26 mouse cellular contexts compared by ENCODE assay signal in genomic region chr1:106226613-106227012, GRCm38 (mm10). TPM values are rescaled to one million over a fixed set of nuclear protein-coding genes. Genes with fewer than 3 reads are reported as not detected.
DNase-seq lines count a peak whose midpoint lies in the region; ATAC-seq and TF ChIP-seq lines count a peak whose summit lies in the region.
"Had no signal": no experiment of that assay in that cellular context is flagged by ENCODE, and none has a peak within 500 bp of the region (broad histone marks: within the 10 kb centered on the region; RNA-seq: fewer than 3 reads in every experiment).

No protein-coding gene starts in this region.

- H3K4me3 ChIP-seq in left cerebral cortex, adult 2 months = no peak overlapping the region
- no peak overlapping the region for H3K4me3 ChIP-seq in midbrain, embryonic 13.5 days (replicated peaks)
- no peak overlapping the region for H3K4me3 ChIP-seq in midbrain, embryonic 14.5 days (replicated peaks; ENCODE audit: low read depth, low read length)
- H3K4me3 ChIP-seq: embryonic facial prominence, embryonic 10.5 days; embryonic facial prominence, embryonic 13.5 days; erythroblast, embryonic 14.5 days; forebrain, embryonic 12.5 days; forebrain, embryonic 15.5 days; gastrocnemius, adult 2 months; hindbrain, embryonic 12.5 days; hindbrain, embryonic 15.5 days had no signal

- TF ChIP-seq CTCF in left cerebral cortex, adult 2 months (IDR thresholded peaks at IDR 0.05) = no peak

- peak; percentile 72; the same call in 1 of the 2 replicates for ATAC-seq in midbrain, embryonic 13.5 days
- no peak for ATAC-seq in midbrain, embryonic 14.5 days (ENCODE audit: low FRiP score, low TSS enrichment)
- ATAC-seq: CD4-positive, CD25-positive, alpha-beta regulatory T cell, adult 4 months; forebrain, embryonic 15.5 days had no signal

- WGBS in midbrain, embryonic 13.5 days = 70% methylated on average over 7 of the region's 7 CpGs
- WGBS in midbrain, embryonic 14.5 days = 53% methylated on average over 7 of the region's 7 CpGs

- peak overlapping the region; percentile 54; the same call in 1 of the 2 replicates for H3K27ac ChIP-seq in left cerebral cortex, adult 2 months
- no peak overlapping the region for H3K27ac ChIP-seq in midbrain, embryonic 13.5 days
- no peak overlapping the region for H3K27ac ChIP-seq in midbrain, embryonic 14.5 days (replicated peaks; ENCODE audit: low read depth, low read length)
- H3K27ac ChIP-seq: embryonic facial prominence, embryonic 10.5 days; embryonic facial prominence, embryonic 13.5 days; forebrain, embryonic 12.5 days; forebrain, embryonic 15.5 days; gastrocnemius, adult 2 months; hindbrain, embryonic 12.5 days; hindbrain, embryonic 15.5 days had no signal

- H3K4me2 ChIP-seq in midbrain, embryonic 13.5 days (replicated peaks) = no peak overlapping the region
- no peak overlapping the region for H3K4me2 ChIP-seq in midbrain, embryonic 14.5 days (ENCODE audit: low read length)
- H3K4me2 ChIP-seq: embryonic facial prominence, embryonic 13.5 days; forebrain, embryonic 12.5 days; forebrain, embryonic 15.5 days; heart, embryonic 11.5 days; hindbrain, embryonic 12.5 days; hindbrain, embryonic 15.5 days had no signal

- DNase-seq in layer of hippocampus, adult 11-12 months (ENCODE audit: low spot score) = peak; percentile 34
- no peak for DNase-seq in layer of hippocampus, postnatal 25 days (ENCODE audit: extremely low spot score in 1 of 2, low spot score in 1 of 2)
- DNase-seq in left cerebral cortex, adult 2 months (ENCODE audit: extremely low spot score in 1 of 2, low spot score in 2 of 2) = no peak
- DNase-seq in left cerebral cortex, adult 18-20 months (ENCODE audit: low spot score in 2 of 2) = no peak
- no peak for DNase-seq in midbrain, embryonic 14.5 days
- peak; percentile 62 for DNase-seq in telencephalon, adult 2 months (ENCODE audit: low read depth, low spot score)
- no peak for DNase-seq in adrenal gland, adult 2 months
- DNase-seq: adrenal gland, adult 8-10 months; adrenal gland, postnatal 25 days; cerebellum, adult 18-20 months; cerebellum, adult 9-11 months; cerebellum, postnatal 36 days; embryo, embryonic 11 days; gastrocnemius, adult 2 months; gastrocnemius, postnatal 14 days; heart, adult 11 months had no signal

- no peaks in the 10 kb centered on the region for H3K36me3 ChIP-seq in midbrain, embryonic 13.5 days
- H3K36me3 ChIP-seq in midbrain, embryonic 14.5 days (ENCODE audit: control insufficient read depth, insufficient read depth, low read length) = no peaks in the 10 kb centered on the region
- H3K36me3 ChIP-seq: embryonic facial prominence, embryonic 10.5 days; embryonic facial prominence, embryonic 13.5 days; forebrain, embryonic 12.5 days; hindbrain, embryonic 12.5 days; hindbrain, embryonic 15.5 days had no signal

- H3K9ac ChIP-seq in midbrain, embryonic 13.5 days (replicated peaks) = no peak overlapping the region
- no peak overlapping the region for H3K9ac ChIP-seq in midbrain, embryonic 14.5 days (replicated peaks; ENCODE audit: low read length)
- H3K9ac ChIP-seq: embryonic facial prominence, embryonic 13.5 days; forebrain, embryonic 12.5 days; forebrain, embryonic 15.5 days; hindbrain, embryonic 12.5 days; hindbrain, embryonic 15.5 days had no signal

- intact Hi-C loops in left cerebral cortex, adult 2 months (cut with DNase I) = no loop called here

- H3K27me3 ChIP-seq in midbrain, embryonic 13.5 days = no peaks in the 10 kb centered on the region
- no peaks in the 10 kb centered on the region for H3K27me3 ChIP-seq in midbrain, embryonic 14.5 days (ENCODE audit: control insufficient read depth, insufficient read depth, low read length)
- H3K27me3 ChIP-seq: embryonic facial prominence, embryonic 13.5 days; forebrain, embryonic 12.5 days; forebrain, embryonic 15.5 days; hindbrain, embryonic 12.5 days; hindbrain, embryonic 15.5 days had no signal

- no peaks in the 10 kb centered on the region for H3K9me3 ChIP-seq in midbrain, embryonic 13.5 days
- 0 out of 2 replicates have a peak, but pooled peaks cover 4% of the 10 kb centered on the region for H3K9me3 ChIP-seq in midbrain, embryonic 14.5 days (ENCODE audit: control insufficient read depth, low read length)
- H3K9me3 ChIP-seq: embryonic facial prominence, embryonic 10.5 days; forebrain, embryonic 12.5 days; hindbrain, embryonic 12.5 days; hindbrain, embryonic 15.5 days had no signal

- H3K4me1 ChIP-seq in midbrain, embryonic 13.5 days (replicated peaks) = peaks cover 19% of the 10 kb centered on the region
- peaks cover 4% of the 10 kb centered on the region; the same call in 1 of the 2 replicates for H3K4me1 ChIP-seq in midbrain, embryonic 14.5 days (ENCODE audit: control insufficient read depth, insufficient read depth, low read length)

RNA-seq across cellular contexts. Expression of gene Phlpp1, which starts 55.1 kb away (rescaled TPM):
- 10 to 100 TPM; 78.6 to 80.8 TPM for total RNA-seq in layer of hippocampus, postnatal 25 days (2021)
- total RNA-seq in left cerebral cortex, adult 2 months (2021) = 10 to 100 TPM; 63.1 to 68.4 TPM
- total RNA-seq in left cerebral cortex, adult 18-20 months (2021) = 10 to 100 TPM; 62.0 to 66.9 TPM
- 7.2 and 8.2 TPM in 2 replicates for polyA plus RNA-seq in midbrain, embryonic 13.5 days (2015; fragmentation: Nextera tagmentation; extraction: Ambion mirVana)
- polyA plus RNA-seq in midbrain, embryonic 14.5 days (2014; fragmentation: Nextera tagmentation; extraction: Ambion mirVana) = 9.9 and 10.7 TPM in 2 replicates
- 10 to 100 TPM; 14.1 to 18.0 TPM for total RNA-seq in adrenal gland, adult 2 months (2021)
- polyA plus RNA-seq in adrenal gland, adult 2 months (2012; rRNA removed) = 12.8 and 13.3 TPM in 2 replicates

Comparison
In these comparisons a context has a peak if more than half of its experiments do, and no peak if none do; other contexts are left out.
1. DNase-seq: peak in layer of hippocampus, adult 11-12 months (single experiment) and telencephalon, adult 2 months (single experiment); none in layer of hippocampus, postnatal 25 days (0 of 2), left cerebral cortex, adult 2 months (0 of 2), left cerebral cortex, adult 18-20 months (0 of 2), midbrain, embryonic 14.5 days (single experiment) and adrenal gland, adult 2 months (single experiment).